Mouse (Mus musculus) liver, adult 2 months (tissue): ENCODE results near the gene Scel. TPM values are rescaled to one million over a fixed set of nuclear protein-coding genes. Genes with fewer than 3 reads are reported as not detected.

Experiments used
- DNase-seq: peaks from one replicate; pipeline ENCODE4 v3.0.0-alpha.2; 2011; ENCODE audit warnings: low read depth, low spot score; ENCODE audit errors: extremely low read depth
- H3K27ac ChIP-seq: fragments of 200-500 bp; replicated peaks from 2 replicates; pipeline ENCODE4 v1.5.1; 2012; ENCODE audit warnings: low read depth, mild to moderate bottlenecking, control low read depth, inconsistent platforms, low read length; ENCODE audit not compliant: insufficient read depth
- H3K27me3 ChIP-seq: fragments of 200-500 bp; 2 replicates; pipeline ENCODE4 v1.6.1; 2012; ENCODE audit warnings: mild to moderate bottlenecking, moderate library complexity, low read length, inconsistent platforms; ENCODE audit not compliant: control insufficient read depth, insufficient read depth
- H3K36me3 ChIP-seq: fragments of 200-500 bp; 2 replicates; pipeline ENCODE4 v1.6.1; 2012; ENCODE audit warnings: low read length, inconsistent platforms; ENCODE audit not compliant: control insufficient read depth, insufficient read depth
- H3K4me1 ChIP-seq: fragments of 200-500 bp; 2 replicates; pipeline ENCODE4 v1.6.1; 2011; ENCODE audit warnings: low read length; ENCODE audit not compliant: control insufficient read depth, insufficient read depth
- H3K4me3 ChIP-seq: fragments of 200-500 bp; 2 replicates; pipeline ENCODE4 v1.5.1; 2011; ENCODE audit warnings: low read depth, mild to moderate bottlenecking, control low read depth, low read length, moderate library complexity; ENCODE audit not compliant: insufficient read depth
- H3K79me2 ChIP-seq: fragments of 200-500 bp; 2 replicates; pipeline ENCODE4 v1.6.1; 2012; ENCODE audit warnings: inconsistent platforms, mild to moderate bottlenecking, low read length, moderate library complexity; ENCODE audit not compliant: control insufficient read depth, insufficient read depth
- H3K9ac ChIP-seq: fragments of 200-500 bp; 2 replicates; pipeline ENCODE4 v1.6.1; 2012; ENCODE audit warnings: low read depth, mild to moderate bottlenecking, control low read depth, inconsistent platforms, low read length
- CTCF ChIP-seq: fragments of 200-500 bp; IDR thresholded peaks from 2 replicates; pipeline ENCODE4 v1.5.1; 2011; ENCODE audit warnings: low read depth, low read length, control low read depth
- POLR2A ChIP-seq: fragments of 200-500 bp; IDR thresholded peaks from 2 replicates; pipeline ENCODE4 v1.6.1; 2011; ENCODE audit warnings: low read length, control low read depth; ENCODE audit not compliant: insufficient read depth; ENCODE audit errors: extremely low read depth
- WGBS: fragments of 180-500 bp; shearing (Covaris S2); methylation state at CpG from one replicate; pipeline ENCODE4 v1.1.7; 2018; 5-methylcytosine and 5-hydroxymethylcytosine counted together
- polyA plus RNA-seq: library from polyadenylated mRNA; depleted of rRNA; stranded (reverse); fragments of >200 nt; gene quantifications from 2 replicates; pipeline ENCODE4 v1.2.3, GENCODE M21; 2012
- total RNA-seq: library from RNA; depleted of rRNA; stranded (reverse); fragments of >200 nt; gene quantifications from 2 replicates; pipeline ENCODE4 v1.2.3, GENCODE M21; 2014

Scel gene
- total and polyA plus RNA-seq, 2 experiments, result not detected

DNA sequence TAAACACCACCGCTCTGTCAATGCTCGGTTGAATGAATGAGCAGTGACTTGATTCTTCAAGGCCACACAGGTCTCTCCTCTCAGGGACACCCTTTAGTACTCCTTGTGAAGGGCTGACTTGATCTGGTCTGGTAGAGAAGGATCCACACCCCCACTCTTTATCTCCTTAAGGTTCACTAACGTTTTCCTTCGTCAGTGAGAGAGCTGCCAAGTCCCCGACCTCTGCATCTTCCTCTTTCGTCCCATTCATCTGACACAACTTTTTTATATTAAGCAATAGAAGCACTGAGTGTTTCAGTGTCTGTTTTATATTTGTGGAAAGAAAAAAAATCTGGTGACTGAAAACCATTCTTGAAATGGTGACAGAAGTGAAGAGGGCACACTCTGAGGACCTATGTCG, 31.6 kb upstream of the Scel start:
- Histone ChIP-seq H3K9ac (no peak overlapping the region), H3K27ac (no peak overlapping the region), H3K79me2 (no peaks in the 10 kb centered on the region), H3K36me3 (no peaks in the 10 kb centered on the region), H3K27me3 (no peaks in the 10 kb centered on the region), H3K4me3 (no peak overlapping the region), H3K4me1 (no peaks in the 10 kb centered on the region)
- 75% methylated on average over 7 of the region's 7 CpGs for WGBS
- TF ChIP-seq CTCF, result no peak
- no peak for TF ChIP-seq POLR2A
- DNase-seq, result peak; percentile 30

DNA sequence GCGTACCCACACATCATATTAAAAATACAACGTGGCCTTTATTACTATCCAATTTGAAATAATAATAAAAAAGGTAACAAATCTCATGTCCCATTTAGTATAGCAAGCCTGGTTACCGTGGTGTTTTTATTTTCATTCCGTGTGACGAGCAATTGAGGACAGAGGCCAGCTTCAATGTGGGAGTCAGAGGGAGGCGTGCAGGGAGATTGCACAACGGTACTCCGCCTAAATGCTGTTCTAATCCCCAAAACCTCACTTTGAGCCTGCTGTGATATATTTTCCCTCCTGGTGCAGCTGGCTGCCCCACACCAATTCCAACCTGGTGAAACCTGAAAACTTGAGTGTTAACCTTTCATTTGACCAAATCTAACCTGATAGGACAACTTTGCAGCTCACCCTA, 27.5 kb upstream of the Scel start:
- no peaks in the 10 kb centered on the region for H3K36me3 ChIP-seq
- no peak for DNase-seq
- H3K27ac ChIP-seq, result no peak overlapping the region
- H3K27me3 ChIP-seq, result no peaks in the 10 kb centered on the region
- H3K79me2 ChIP-seq, result no peaks in the 10 kb centered on the region
- no peak overlapping the region for H3K9ac ChIP-seq
- H3K4me3 ChIP-seq, result no peak overlapping the region
- 82% methylated on average over 8 of the region's 8 CpGs for WGBS
- TF ChIP-seq POLR2A, result no peak
- no peaks in the 10 kb centered on the region for H3K4me1 ChIP-seq

DNA sequence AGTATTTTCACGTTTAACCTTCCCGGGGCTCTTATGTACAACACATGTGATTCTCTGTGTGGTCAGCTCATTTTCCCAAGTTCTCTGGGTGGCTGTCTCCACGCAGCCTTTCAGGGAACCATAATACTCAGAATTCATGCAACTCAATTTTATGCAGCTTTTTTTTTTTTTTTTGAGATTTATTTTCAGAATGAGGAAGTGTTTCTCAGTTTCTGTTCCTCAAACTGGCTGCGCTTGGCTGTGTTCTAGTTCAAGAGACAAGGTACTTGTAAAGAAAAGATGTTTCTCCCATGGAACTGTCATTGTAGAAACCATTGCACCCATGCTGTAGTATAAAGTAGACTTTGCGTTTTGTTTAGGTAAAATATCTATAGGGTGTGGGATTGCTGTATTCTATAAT, 26.2 kb upstream of the Scel start:
- whole genome bisulfite sequencing, result 82% methylated on average over 5 of the region's 5 CpGs
- TF ChIP-seq POLR2A (no peak), CTCF (no peak)
- no peaks in the 10 kb centered on the region for H3K4me1 ChIP-seq
- no peak overlapping the region for H3K4me3 ChIP-seq
- no peaks in the 10 kb centered on the region for H3K36me3 ChIP-seq
- no peak overlapping the region for H3K9ac ChIP-seq
- H3K27ac ChIP-seq, result no peak overlapping the region
- no peaks in the 10 kb centered on the region for H3K79me2 ChIP-seq
- DNase-seq, result peak; percentile 26
- no peaks in the 10 kb centered on the region for H3K27me3 ChIP-seq

DNA sequence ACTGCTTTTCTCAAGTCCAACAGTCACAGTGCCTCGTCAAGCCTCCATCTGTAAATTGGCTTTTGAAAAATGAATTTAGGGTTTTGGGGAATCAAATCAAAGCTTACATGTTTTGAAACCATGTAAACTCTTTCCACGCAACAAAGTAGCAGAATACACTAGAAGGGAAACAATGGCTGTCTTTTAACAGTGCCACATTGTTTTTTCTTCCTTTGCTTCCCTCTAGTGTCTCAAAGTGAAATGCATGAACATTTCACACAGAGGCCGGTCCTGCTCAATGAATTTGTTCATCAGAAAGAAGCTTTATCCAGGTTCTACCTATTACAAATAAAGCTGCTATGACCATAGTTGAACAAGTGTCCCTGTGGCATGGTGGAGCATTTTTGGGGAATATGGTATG, 24.5 kb upstream of the Scel start:
- Histone ChIP-seq H3K9ac (no peak overlapping the region), H3K36me3 (no peaks in the 10 kb centered on the region), H3K4me3 (no peak overlapping the region), H3K4me1 (no peaks in the 10 kb centered on the region), H3K79me2 (no peaks in the 10 kb centered on the region), H3K27ac (no peak overlapping the region), H3K27me3 (no peaks in the 10 kb centered on the region)
- peak; percentile 2 for DNase-seq
- WGBS, result 66% methylated on average over 3 of the region's 3 CpGs
- no peak for TF ChIP-seq CTCF
- TF ChIP-seq POLR2A, result no peak

DNA sequence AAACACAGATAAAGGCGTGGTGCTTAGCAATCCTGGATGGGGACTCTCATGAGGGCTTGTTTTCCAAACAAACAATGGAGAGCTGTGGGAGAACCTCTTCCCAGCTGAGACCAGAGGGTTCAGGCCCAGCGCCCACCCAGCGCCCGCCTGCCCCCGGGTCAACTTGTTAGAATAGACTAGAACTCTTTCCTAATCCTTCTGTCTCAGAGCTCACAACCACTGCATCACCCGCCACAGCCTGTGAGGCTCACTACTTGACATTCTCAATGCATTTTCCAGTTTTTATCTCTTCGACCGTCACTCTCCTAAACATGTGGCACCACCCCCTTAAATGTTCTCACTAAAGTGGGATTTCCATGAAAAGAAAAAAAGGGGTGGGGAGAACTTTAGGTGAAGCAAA, 14.9 kb upstream of the Scel start:
- WGBS, result 80% methylated on average over 8 of the region's 8 CpGs
- TF ChIP-seq CTCF (no peak), POLR2A (no peak)

DNA sequence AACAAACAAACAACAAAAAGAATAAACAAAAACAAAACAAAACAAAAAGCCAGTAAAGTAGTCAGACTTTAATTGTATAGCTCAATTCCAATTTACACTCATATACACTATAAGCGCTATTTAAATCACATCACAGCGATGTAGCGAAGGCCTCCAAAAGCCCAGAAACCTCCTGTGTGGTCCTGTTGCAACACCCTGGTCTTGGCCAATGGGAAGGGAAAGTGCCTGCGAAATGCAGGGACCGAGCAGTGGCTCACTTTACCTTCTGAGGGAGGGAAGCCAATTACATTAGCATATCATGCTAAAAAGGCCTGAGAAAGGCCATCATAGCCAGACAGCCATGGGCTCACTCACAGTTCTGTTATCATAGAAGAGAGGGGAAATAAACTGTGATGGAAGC, 14.5 kb upstream of the Scel start:
- Histone ChIP-seq H3K4me3 (no peak overlapping the region), H3K36me3 (no peaks in the 10 kb centered on the region), H3K9ac (no peak overlapping the region), H3K79me2 (no peaks in the 10 kb centered on the region), H3K27me3 (peaks cover 4% of the 10 kb centered on the region; the same call in 1 of the 2 replicates), H3K27ac (no peak overlapping the region), H3K4me1 (no peaks in the 10 kb centered on the region)
- TF ChIP-seq POLR2A (no peak), CTCF (no peak)
- WGBS, result 79% methylated on average over 5 of the region's 5 CpGs
- DNase-seq, result no peak

More for the DNA sequence above, 14.9 kb upstream of the Scel start:
- Histone ChIP-seq H3K36me3 (no peaks in the 10 kb centered on the region), H3K79me2 (no peaks in the 10 kb centered on the region), H3K27me3 (peaks cover 4% of the 10 kb centered on the region; the same call in 1 of the 2 replicates), H3K4me3 (no peak overlapping the region), H3K27ac (no peak overlapping the region), H3K9ac (no peak overlapping the region), H3K4me1 (no peaks in the 10 kb centered on the region)
- no peak for DNase-seq
